Mouse (Mus musculus): Measurements from ENCODE around the gene Ndufs6.

Ndufs6 gene

DNA sequence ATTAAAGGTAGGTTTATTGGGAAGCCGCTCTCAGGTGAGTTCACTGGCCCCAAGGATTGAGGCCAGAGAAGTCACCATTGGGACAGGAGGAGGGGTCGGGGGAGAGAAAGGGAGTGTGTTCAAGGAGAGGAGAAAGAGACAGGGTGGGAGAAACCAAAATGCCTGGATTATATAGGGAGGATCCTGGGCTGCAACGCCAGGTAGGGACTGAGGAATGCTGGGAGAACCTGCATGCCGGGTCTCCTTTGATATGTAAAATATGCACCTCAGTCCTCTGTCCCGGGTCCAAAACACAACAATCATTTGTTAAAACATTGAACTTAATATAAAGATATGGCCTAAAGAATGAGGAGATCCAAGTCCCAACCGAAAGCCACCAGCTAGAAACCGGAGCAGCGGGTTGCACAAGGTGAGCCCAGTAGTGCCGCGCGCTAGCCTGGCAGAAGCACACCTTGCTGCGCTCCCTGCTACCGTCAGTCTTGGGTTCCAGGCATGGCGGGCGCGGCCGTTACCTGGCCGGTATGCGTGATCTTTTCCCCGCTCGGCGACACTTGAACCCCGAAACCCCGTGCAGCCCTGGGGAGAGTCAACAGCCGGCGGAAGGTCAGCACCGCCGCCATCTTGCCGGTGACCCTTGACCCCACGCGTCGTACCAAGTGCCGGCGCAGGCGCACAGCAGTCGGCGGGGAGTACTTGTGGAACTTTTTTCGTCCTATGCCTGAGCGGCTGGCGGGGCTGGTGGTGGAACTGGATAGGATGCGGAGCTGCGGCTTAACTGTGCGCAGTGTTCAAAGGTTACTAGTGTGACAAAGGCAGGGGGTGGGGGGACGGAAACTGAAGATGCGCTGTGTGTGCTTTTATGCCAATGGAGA lies at the start of gene Ndufs6, which contains the start of gene Mrpl36:
TSS of gene Ndufs6 (minus strand) at position 716 of the 872 bp plus-strand sequence.
TSS of gene Mrpl36 (plus strand) at position 687 of the 872 bp plus-strand sequence.
- in situ Hi-C loops (cut with MboI; ENCODE audit: low sequenced_read_pairs) = no loop called here

DNA sequence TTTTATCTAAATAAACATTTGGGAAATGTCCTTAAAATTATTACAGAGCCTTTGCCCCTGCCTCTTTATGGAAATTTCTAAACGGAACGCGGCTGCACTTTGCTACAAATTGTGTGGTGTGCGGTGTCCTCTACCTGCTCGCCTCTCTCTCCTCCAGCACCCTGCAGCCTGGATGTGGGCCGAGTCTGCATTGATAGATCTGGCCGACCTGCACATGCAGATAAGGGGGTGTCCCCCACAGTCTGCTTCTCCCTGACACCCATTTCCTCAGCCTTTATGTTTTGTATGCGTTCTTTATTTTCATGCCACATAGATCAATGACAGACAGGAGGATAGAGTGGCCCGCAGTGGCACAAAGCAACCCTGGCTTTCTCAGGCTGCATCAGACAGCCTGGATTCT lies 49.3 kb upstream of the Ndufs6 start:
- in situ Hi-C loops (cut with MboI; ENCODE audit: low sequenced_read_pairs) = no loop called here

DNA sequence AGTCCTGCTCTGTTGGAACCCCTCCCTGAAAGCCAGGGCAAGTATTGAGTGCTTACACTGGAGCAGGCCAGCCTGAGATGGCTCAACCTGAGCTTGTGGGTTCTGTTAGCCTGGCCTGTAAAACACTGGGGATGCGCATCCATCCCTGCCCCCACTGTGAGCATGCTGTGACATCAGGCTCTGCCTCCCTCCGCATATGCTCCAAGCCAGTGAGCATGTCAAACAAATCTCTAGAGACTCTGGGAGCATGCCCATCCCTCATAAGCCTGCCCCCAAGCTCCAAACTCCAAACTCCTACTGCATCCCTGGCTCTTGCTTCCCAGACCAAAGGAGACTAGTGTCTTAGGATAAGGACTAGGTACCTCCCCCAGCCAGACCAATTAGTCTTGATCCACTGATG lies 46.3 kb upstream of the Ndufs6 start:
- in situ Hi-C loops (cut with MboI; ENCODE audit: low sequenced_read_pairs) = no loop called here

DNA sequence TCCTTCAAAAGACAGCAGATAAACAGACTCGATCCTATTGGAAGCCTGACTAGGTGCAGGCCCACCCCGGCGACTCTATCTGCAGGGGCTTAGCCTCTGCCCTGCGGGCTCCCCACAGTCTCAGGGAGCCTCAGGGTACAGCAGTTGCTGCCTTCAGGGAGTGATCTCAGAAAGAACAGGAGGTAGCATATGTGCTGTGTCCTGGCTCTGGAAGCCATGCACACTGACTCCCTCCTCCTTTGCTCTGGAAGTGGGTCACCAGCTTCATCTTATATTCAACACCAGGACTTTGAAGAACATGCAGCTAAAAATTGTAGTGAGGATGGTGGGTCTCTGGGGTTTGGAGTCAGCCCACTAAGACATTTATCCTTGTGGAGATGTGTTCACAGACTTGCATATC lies 45.0 kb upstream of the Ndufs6 start:
- in situ Hi-C loops (cut with MboI; ENCODE audit: low sequenced_read_pairs) = no loop called here

DNA sequence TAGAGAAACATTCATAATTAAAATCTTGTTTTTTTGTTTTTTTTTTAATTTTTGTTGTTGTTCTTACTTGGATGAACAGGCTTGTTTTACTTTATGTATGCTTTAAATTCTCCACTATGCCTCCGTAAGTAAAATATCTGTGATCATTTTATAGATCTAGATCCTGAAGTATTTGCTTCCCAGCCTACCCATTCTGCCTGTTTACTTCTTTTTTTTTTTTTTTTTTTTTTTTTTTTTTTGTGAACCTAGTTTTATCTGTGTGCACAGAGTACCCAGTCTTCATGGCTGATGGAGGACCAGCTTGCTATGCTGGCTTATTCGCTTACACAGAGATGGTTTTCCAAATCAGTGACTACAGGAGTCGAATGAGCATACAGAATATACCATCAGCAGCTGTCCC lies 28.8 kb upstream of the Ndufs6 start:
- in situ Hi-C loops (cut with MboI; ENCODE audit: low sequenced_read_pairs) = no loop called here

DNA sequence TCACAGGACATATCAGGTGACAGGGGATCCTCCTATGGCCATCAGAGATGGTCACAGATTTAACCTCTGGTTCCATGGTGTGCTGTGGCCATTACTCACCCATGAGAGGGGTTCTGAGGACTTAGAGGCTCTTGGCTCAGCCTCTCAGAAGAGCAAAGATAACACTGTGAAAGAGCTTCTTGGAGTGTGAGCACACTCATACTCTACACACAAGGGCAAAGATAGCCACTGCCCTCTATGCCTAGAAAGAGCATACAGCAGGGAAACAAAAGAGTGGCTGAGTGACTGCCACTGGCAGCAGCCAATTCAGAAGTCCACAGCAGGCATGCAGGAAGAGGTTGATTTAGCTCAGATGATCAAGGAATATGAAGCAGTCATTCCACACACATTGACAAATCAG lies 24.1 kb upstream of the Ndufs6 start:
- in situ Hi-C loops (cut with MboI; ENCODE audit: low sequenced_read_pairs) = no loop called here

DNA sequence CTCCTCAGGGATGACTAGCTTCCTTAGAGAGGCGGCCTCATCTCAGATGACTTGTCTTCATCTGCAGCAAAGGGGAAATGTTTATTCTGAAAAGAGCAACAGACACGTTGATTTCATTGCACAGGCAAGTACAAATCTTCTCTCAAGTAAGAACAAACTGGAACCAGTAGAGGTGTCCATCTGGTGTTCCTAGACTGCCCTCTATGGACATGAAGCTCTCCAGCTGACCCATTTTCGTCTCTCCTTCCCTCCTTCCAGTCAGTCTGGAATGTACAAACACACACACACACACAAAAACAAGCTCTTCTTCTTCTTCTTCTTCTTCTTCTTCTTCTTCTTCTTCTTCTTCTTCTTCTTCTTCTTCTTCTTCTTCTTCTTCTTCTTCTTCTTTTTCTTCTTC lies 23.6 kb upstream of the Ndufs6 start:
- in situ Hi-C loops (cut with MboI; ENCODE audit: low sequenced_read_pairs) = no loop called here

DNA sequence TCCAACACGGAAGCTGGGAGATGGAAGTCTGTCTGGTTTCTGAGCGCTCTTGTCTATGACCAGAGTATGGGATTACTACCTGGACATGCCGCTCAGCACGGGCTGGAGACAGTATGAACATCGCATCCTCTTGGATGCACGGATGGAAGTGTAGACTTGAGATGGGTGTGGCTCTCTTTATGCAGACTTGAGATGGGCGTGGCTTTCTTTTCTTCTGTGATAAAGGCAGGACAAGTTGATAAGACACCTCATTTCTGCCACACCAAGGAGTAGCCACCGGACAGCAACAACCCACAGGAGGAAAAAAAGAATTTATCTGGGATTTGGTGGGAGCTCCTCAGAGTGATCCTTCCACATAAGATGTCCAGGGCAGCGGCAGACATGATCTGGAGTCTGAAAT lies 22.4 kb upstream of the Ndufs6 start:
- in situ Hi-C loops (cut with MboI; ENCODE audit: low sequenced_read_pairs) = no loop called here

DNA sequence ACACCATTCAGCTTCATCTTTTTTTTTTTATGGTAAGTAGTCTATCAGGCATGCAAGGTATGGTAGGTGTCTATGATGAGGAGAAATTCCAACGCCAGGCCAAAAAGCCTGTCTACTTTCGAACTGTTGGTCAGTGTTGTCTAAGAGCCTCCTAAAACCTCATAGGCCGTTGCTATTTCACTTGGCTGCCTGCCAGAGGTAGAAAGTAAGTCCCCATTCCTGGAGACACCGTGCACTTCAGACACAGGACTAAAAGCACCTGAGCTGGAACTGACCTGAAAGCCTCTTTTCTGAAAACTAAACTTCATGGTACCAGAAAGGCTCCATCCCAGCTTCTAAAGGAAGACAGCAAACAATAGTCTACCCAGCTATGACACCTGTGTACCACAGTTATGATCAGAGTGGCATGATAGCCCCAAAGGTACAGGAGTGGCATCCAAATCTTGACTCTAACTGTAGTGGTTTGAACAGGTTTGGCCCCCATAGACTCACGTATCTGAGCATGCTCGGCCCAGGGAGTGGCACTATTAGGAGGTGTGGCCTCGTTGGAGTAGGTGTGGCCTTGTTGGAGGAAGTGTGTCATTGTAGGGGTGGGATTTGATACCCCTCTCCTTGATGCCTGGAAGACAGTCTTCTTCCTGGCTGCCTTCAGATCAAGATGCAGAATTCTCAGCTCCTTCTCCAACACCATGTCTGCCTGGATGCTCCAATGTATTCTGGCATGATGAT lies 19.7 kb upstream of the Ndufs6 start:
- in situ Hi-C loops (cut with MboI; ENCODE audit: low sequenced_read_pairs) = no loop called here

DNA sequence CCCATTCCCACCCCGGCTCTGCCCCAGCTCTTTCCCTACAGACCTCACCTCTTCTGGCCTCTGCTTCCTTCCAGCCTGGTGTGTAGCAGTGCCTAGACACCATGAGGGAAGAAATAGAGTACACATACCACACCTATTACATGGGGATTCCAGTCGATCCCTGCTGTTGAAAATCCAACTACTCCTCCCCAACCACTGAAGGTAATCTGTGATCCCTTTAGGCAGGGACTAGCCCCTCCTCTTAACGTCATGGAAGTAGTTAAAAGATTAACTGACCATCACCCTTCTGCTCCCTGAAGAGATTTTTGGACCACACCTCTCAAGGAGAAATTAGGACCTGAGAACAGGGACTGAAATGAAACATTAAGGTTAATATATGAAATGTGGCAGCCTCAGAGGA lies 18.8 kb upstream of the Ndufs6 start:
- in situ Hi-C loops (cut with MboI; ENCODE audit: low sequenced_read_pairs) = no loop called here

DNA sequence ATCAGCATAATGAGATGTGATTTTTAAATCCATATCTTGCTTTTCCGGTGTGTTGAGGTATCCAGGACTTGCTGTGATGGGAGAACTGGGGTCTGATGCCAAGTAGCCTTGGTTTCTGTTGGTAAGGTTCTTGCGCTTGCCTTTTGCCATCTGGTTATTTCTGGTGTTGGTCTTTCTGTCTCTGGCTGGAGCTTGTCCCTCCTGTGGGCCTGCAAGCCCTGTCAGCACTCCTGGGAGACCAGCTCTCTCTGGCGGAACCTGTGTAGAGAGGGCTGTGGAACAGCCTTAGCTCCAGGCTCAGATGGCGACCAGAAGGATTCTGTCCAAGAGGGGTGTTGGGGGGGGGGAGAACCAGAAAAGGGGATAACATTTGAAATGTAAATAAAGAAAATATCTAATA lies 18.4 kb upstream of the Ndufs6 start:
- in situ Hi-C loops (cut with MboI; ENCODE audit: low sequenced_read_pairs) = no loop called here

DNA sequence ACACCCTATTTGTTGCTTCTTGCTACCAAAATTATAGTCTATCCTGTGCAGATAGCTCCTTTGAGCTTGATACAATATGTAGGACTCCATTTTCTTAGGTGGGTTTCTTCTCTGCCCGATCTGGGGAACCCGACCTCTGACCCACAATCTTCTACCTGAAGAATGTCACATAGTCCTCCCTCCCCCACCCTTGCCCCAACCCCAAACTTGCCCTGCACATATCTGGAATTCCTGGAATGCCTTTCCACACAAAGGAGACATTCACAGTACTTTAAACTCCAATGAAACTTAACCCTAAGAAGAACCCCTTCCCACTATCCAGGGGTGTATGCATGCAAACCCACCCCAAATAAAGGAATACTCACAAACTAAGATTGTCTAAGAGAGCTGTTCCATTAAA lies 17.8 kb upstream of the Ndufs6 start:
- in situ Hi-C loops (cut with MboI; ENCODE audit: low sequenced_read_pairs) = no loop called here

DNA sequence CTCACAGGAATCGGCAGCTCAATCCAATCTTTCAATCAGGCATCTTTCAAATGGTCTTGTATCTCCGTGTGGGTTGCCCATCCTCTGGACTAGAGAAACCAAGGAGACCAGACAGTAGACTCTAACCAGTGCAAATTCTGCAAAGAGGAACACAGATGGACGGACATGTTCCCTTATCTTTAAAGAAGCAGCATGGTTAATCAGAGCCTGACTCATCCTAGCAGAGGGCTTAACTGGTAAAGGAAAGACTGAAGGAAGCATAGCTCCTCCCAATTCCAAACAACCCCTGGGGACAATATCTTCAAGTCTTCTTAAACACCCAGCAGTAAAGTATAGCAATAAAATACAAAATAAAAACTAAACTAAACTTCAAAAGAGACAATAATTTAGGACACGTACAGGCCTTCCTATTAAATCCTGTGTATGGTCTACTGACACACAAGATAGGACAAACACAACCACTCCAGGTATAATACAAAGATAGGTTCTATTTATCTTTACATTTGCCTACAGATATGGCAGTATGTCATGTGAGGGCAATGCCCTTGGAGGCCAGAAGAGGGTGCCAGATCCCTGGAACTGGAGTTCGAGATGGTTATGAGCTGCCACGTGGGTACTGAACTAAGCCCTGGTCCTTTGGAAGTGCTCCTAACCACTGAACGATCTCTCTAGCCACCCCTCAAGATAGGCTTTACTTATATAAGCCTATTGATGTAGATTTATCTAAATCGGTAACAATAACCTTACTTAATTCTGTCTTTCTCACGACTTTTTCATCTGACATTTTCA lies 17.0 kb upstream of the Ndufs6 start:
- in situ Hi-C loops (cut with MboI; ENCODE audit: low sequenced_read_pairs) = no loop called here

DNA sequence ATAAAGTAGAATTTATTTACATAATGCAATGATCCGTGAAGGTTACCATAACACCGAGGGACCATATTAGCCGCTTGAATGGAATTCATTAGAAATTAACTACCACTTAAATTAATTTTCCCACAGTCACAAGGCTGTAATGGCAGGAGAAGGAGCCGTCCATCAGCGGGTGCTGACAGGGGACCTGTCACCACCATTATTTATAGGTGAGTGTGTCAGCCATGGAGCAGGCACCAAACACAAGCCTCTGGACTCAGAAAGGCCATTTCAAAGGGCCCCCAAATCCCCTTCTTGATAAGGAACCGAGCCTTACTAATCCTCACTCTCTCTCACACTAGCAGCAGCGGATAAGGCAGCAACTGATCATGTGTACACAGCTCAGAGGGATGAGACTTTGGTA lies 8.4 kb upstream of the Ndufs6 start:
- in situ Hi-C loops (cut with MboI; ENCODE audit: low sequenced_read_pairs) = no loop called here

DNA sequence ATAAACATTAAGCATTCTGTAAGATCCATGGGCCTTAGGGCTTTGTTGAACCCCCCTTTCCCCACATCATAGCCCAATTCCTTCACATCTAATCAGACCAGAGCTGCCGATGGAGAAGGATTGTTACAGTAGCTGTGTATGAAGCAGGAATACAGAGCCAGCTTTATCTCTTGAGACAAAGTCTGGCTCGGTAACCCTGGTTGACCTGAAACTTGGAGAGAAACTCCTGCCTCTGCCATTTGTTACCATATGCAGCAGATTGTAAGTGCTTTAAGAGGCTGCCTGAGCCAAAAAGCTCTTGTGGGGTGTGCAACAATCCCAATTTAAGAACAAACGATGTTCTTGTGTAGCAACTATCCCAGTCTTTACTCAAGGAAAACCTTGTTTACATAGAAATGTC lies 3.4 kb upstream of the Ndufs6 start:
- in situ Hi-C loops (cut with MboI; ENCODE audit: low sequenced_read_pairs) = no loop called here

DNA sequence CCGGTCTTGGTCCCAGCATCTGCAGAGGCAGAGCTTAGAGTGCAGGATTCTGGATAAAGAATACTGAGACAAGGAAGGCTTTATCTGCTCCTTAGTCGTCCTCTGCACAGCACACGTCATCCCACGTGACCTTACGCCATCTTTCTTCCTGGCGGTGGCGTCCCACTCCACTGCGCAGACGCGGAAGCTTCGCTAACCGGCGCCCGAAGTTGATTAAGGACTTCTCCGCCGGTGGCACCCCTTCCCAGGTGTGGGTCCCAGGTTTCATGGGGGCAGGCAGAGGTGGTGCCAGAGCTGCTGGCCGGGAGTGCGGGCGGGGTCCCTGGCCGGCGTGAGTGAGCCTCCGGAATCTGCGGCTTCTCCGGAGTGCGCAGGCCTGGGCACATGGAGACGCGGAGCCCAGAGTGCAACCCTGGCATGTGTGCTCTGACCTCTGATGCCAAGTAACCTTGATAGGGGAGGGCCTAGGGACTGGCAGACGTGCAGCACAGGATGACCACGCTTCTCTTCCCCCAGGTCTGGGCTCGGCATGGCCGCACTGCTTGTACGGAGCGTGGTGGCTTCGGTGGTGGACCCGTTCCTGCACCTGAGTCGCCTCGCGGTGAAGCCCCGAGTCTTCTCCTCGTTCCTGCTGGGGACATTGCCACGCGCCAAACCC lies 2.6 kb upstream of the Ndufs6 start:
- in situ Hi-C loops (cut with MboI; ENCODE audit: low sequenced_read_pairs) = no loop called here

DNA sequence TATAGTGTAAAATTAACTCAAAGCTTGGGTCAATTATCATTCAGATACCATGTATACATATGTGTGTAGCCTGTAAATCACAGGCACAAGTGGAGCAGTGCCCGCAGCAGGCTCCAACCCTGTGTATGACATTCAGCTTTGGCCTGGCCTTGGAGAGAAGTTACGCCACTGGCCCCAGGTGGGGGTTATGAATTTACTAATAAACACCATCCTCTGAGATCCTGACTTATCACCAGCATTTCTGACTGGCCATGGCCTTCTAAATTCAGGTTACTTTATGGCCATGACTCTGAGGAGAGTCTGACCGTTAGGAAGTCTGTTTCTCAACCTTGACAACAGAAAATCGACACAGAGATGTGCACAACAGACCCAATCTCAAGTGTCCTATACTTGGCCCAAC lies 4.9 kb downstream of the Ndufs6 start:
- in situ Hi-C loops (cut with MboI; ENCODE audit: low sequenced_read_pairs) = no loop called here

DNA sequence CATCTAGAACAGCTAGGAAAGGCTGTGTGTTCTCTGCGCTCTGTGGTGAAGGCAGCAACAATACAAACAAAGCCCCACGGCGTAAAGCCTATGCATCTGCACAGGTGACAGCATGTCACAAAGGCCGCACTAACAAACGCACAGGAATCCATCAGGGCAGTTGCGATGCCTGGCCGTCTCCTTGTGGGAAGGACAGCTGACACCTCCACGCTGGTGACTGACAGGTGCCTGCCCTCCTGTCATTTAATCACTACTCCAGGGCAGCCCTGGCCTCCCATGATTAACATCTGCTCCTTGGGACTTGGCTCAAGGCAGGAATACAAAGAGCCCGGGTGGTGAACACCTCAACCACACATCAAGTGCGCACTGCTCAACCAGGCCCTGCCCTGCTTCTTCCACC lies 5.7 kb downstream of the Ndufs6 start:
- in situ Hi-C loops (cut with MboI; ENCODE audit: low sequenced_read_pairs) = no loop called here

DNA sequence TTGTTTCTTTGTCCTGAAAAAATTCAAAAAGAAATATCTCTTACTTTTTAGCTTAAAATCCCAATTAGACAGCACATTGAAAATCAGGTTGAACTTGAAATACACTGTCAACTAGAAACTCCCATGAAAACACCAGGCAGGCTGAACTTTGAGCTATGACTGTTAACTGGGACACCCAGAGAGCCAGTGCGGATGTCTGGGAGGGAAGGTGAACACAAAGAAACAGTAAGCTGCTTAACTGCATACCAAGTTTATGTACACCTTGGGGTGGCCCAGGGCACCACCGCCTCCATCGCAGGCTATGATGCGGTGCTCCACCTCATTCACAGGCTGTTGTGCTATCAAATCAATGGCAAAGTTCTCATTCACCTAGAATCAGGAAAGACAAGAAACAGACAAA lies 8.3 kb downstream of the Ndufs6 start:
- in situ Hi-C loops (cut with MboI; ENCODE audit: low sequenced_read_pairs) = no loop called here

DNA sequence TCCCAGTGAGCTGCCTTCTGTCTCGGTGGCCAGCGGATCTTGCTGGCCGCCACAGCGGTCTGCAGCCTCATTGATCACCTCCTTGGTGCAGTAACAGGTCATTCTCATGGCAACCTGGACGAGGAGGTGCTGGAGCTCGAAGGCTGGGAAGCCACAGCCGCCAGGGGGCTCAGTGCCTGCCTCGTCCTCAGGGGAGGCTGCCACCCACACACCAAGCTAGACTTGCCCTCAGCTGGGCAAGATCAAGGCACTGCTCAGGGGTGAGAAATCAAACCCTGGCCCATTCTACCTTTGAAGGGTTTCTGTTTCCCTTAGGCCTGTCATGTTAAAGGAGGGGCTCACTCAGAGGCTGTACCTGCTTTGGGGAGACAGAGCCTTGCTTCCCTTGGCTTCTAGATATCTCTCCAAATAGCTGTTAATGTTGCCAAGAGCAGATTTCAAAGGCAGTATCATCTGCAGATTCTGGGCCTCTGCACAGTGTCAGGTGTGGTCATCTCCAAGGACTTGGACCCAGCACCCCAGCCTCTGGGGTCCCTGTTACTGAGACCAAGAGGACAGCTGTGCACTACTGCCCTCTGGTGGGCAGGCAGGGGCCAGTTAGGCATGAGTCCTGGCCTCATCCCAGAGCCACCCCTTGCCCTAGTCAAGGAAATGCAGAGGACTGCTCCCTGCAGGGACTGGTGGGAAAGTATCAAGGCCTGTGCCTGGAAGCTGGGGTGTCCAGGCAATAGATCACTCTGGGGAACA lies 18.0 kb downstream of the Ndufs6 start:
- in situ Hi-C loops (cut with MboI; ENCODE audit: low sequenced_read_pairs) = no loop called here
